Mouse (Mus musculus) myocyte (in vitro differentiated cells): ENCODE measurements around the gene Kcnip1. TPM values are rescaled to one million over a fixed set of nuclear protein-coding genes. Genes with fewer than 3 reads are reported as not detected.

Source experiments
- H3K27me3 ChIP-seq: one replicate; pipeline ENCODE4 v1.6.1; 2011; ENCODE audit not compliant: control insufficient read depth, insufficient read depth, insufficient read length
- H3K36me3 ChIP-seq: one replicate; pipeline ENCODE4 v1.6.1; 2011; ENCODE audit not compliant: control insufficient read depth, insufficient read depth
- H3K4me2 ChIP-seq: one replicate; pipeline ENCODE4 v1.6.1; 2011; ENCODE audit warnings: low read depth, control low read depth
- H3K4me3 ChIP-seq: one replicate; pipeline ENCODE4 v1.5.1; 2011; ENCODE audit warnings: mild to moderate bottlenecking, control low read depth, moderate library complexity
- H3K79me2 ChIP-seq: one replicate; pipeline ENCODE4 v1.6.1; 2011; ENCODE audit not compliant: control insufficient read depth, insufficient read depth
- H3ac ChIP-seq: one replicate; pipeline ENCODE4 v1.6.1; 2011; ENCODE audit not compliant: control insufficient read depth, insufficient read length
- CEBPB ChIP-seq: IDR thresholded peaks from 2 replicates; pipeline ENCODE4 v1.6.1; 2011; ENCODE audit warnings: mild to moderate bottlenecking, moderate library complexity; ENCODE audit not compliant: poor library complexity, insufficient read depth, severe bottlenecking
- E2F4 ChIP-seq: IDR thresholded peaks from one replicate; pipeline ENCODE4 v1.6.1; 2011; ENCODE audit warnings: mild to moderate bottlenecking, control low read depth, moderate library complexity; ENCODE audit not compliant: insufficient read depth
- MAX ChIP-seq: IDR thresholded peaks from one replicate; pipeline ENCODE4 v1.6.1; 2011; ENCODE audit warnings: low read depth, mild to moderate bottlenecking, control low read depth
- MYOD1 ChIP-seq, 3 experiments: IDR thresholded peaks; one replicate each; pipeline ENCODE4 v1.6.1; 2011; ENCODE audit warnings: control low read depth in 2 of 3, low read depth in 2 of 3, mild to moderate bottlenecking in 2 of 3, moderate library complexity in 1 of 3; ENCODE audit not compliant: insufficient read length in 2 of 3, control insufficient read depth in 1 of 3
- MYOG ChIP-seq, 3 experiments: IDR thresholded peaks; one replicate each; pipeline ENCODE4 v1.6.1; 2011; ENCODE audit warnings: control low read depth in 2 of 3, low read depth in 2 of 3, mild to moderate bottlenecking in 2 of 3; ENCODE audit not compliant: insufficient read length in 2 of 3, control insufficient read depth in 1 of 3, insufficient read depth in 1 of 3
- POLR2A ChIP-seq: IDR thresholded peaks from one replicate; pipeline ENCODE4 v1.6.1; 2011; ENCODE audit warnings: low read depth, mild to moderate bottlenecking, control low read depth, moderate library complexity; ENCODE audit not compliant: insufficient read length
- POLR2AphosphoS2 ChIP-seq: IDR thresholded peaks from one replicate; pipeline ENCODE4 v1.6.1; 2011; ENCODE audit warnings: low read depth, control low read depth; ENCODE audit not compliant: insufficient read length
- REST ChIP-seq: IDR thresholded peaks from one replicate; pipeline ENCODE4 v1.6.1; 2011; ENCODE audit warnings: mild to moderate bottlenecking, control low read depth, moderate library complexity; ENCODE audit not compliant: insufficient read depth, insufficient read length
- SRF ChIP-seq: IDR thresholded peaks from one replicate; pipeline ENCODE4 v1.6.1; 2011; ENCODE audit warnings: low read depth; ENCODE audit not compliant: control insufficient read depth, insufficient read length
- TCF12 ChIP-seq: IDR thresholded peaks from one replicate; pipeline ENCODE4 v1.6.1; 2011; ENCODE audit warnings: mild to moderate bottlenecking, control low read depth; ENCODE audit not compliant: poor library complexity, insufficient read depth, severe bottlenecking
- TCF3 ChIP-seq: IDR thresholded peaks from one replicate; pipeline ENCODE4 v1.6.1; 2011; ENCODE audit warnings: low read depth, control low read depth; ENCODE audit not compliant: insufficient read length
- USF1 ChIP-seq: IDR thresholded peaks from one replicate; pipeline ENCODE4 v1.6.1; 2011; ENCODE audit warnings: low read depth, mild to moderate bottlenecking, control low read depth, moderate library complexity
- polyA plus RNA-seq: library from polyadenylated mRNA; unstranded; fragments of >200 nt; fragmentation: generic; extraction: Trizol; gene quantifications from one replicate; pipeline ENCODE4 v1.2.1, GENCODE M21; 2012; ENCODE audit warnings: missing spikeins

Gene Kcnip1
- polyA plus RNA-seq, 1 experiment, result not detected

DNA sequence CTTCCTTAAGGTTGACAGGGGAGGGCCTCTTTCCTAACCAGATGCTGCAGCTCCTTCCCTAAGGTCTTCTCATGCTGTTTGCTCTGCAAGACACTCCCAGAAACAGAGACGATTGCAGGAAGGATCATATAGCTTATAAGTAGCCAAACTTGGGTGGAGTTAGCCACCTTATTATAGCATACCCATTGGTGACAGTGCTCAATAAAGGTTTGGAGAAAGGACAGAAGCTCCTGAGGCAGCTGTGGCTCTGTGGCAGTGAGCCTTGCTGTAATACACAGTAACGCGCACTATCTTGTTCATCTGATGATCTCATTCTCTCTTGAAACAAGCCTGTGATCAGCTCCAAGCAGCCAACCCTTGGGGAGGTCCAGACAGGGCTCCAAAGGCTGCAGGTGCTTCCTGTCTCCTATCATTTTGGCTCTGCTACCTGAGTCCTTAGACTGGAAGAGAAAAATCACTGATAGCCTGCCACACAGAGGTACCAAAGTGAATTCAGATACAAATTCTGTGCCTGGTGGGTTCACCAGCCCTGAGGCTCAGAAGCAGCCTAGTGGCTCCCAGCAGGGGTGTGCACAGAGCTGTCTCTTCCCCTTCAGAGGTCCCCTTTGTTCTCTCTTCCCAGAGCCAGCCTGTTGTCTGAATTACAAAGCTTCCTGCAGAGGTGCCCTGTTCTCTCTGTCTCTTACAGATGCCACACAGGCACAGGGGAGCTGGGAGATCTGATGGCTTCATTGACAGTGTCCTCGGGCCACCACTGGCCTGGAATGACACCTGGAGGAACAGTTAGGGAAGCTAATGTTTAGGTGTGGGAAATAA lies 84.4 kb downstream of the Kcnip1 start:
- Histone ChIP-seq H3K27me3 (no peaks in the 10 kb centered on the region), H3ac (no peak overlapping the region), H3K79me2 (no peaks in the 10 kb centered on the region), H3K4me3 (no peak overlapping the region), H3K4me2 (no peak overlapping the region), H3K36me3 (no peaks in the 10 kb centered on the region)
- TF ChIP-seq REST, result no peak
- no peak for TF ChIP-seq E2F4
- no peak for TF ChIP-seq USF1
- TF ChIP-seq CEBPB, result no peak
- TF ChIP-seq TCF12, result no peak
- no peak for TF ChIP-seq SRF
- TF ChIP-seq MAX, result no peak
- no peak for TF ChIP-seq POLR2AphosphoS2

DNA sequence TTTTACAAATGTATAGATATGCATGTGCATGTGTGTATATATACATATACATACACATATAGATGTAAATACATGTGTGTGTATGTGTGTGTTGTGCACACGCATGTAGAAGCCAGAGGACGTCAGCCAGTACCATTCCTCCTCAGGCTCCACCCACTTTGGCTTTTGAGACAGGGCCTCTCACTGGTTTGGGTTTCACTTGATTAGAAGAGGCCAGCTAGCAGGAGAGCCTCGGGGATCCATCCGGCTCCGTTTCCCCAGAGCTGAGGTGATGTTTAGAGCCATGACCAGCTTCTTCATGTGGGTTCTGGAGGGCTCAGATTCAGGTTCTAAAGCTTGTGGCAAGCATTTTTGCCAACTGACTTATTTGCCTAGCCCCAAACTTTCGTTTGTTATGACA lies 89.5 kb downstream of the Kcnip1 start:
- TF ChIP-seq REST (no peak), MYOD1 (IDR thresholded peaks at IDR 0.05; ENCODE audit: control insufficient read depth in 1 of 3, insufficient read length in 2 of 3, low read depth in 2 of 3) (no peak), TCF12 (no peak), POLR2A (no peak), E2F4 (no peak), POLR2AphosphoS2 (no peak), TCF3 (no peak), USF1 (no peak), CEBPB (no peak), SRF (no peak), MYOG (IDR thresholded peaks at IDR 0.05; ENCODE audit: control insufficient read depth in 1 of 3, insufficient read depth in 1 of 3, insufficient read length in 2 of 3, low read depth in 2 of 3) (no peak), MAX (no peak)
- H3K27me3 ChIP-seq, result no peaks in the 10 kb centered on the region
- H3K4me3 ChIP-seq, result no peak overlapping the region
- H3K4me2 ChIP-seq, result no peak overlapping the region
- H3ac ChIP-seq, result no peak overlapping the region
- H3K79me2 ChIP-seq, result no peaks in the 10 kb centered on the region
- no peaks in the 10 kb centered on the region for H3K36me3 ChIP-seq

DNA sequence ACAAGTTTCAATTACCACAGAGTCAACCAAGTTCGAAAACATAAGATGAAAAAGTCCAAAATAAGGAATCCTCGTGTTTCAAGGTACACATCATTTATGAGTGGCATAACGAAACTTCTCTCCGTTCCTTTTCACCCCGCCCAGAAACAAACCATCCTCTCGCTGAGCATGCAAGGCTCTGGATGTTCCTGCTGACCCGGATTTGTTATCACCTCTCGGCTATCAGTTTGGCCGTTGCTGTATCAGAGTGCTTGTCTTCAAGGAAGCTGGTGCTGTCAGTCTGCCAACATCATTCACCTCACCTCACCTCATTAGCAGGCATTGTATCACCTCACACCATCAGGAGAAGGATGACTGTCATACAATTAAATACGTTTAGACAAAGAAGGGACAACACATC lies 90.6 kb downstream of the Kcnip1 start:
- Histone ChIP-seq H3K4me2 (no peak overlapping the region), H3K4me3 (no peak overlapping the region), H3ac (no peak overlapping the region), H3K79me2 (no peaks in the 10 kb centered on the region), H3K36me3 (no peaks in the 10 kb centered on the region), H3K27me3 (no peaks in the 10 kb centered on the region)
- TF ChIP-seq POLR2AphosphoS2 (no peak), TCF12 (no peak), TCF3 (no peak), POLR2A (no peak), SRF (no peak), USF1 (no peak), CEBPB (no peak), MAX (no peak), MYOG (IDR thresholded peaks at IDR 0.05; ENCODE audit: control insufficient read depth in 1 of 3, insufficient read depth in 1 of 3, insufficient read length in 2 of 3, low read depth in 2 of 3) (no peak), E2F4 (no peak), REST (no peak), MYOD1 (IDR thresholded peaks at IDR 0.05; ENCODE audit: control insufficient read depth in 1 of 3, insufficient read length in 2 of 3, low read depth in 2 of 3) (no peak)

DNA sequence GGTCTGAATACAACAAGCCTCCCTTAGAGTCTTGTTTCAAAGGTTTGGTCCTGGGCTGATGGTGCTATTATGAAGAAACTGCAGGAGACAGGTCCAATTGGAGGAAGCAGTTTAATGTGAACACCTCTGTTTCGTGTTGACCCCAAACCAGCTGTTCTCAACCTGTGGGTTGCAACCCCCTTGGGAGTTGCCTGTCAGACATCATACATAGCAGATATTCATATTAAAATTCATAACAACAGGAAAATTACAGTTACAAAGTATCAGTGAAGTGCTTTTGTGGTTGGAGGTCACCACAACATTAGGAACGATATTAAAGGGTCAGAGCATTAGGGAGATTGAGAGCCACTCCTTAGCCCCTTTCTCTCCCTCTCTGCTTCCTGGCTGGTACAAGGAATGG lies 91.2 kb downstream of the Kcnip1 start:
- TF ChIP-seq REST (no peak), E2F4 (no peak), CEBPB (no peak), MYOG (IDR thresholded peaks at IDR 0.05; ENCODE audit: control insufficient read depth in 1 of 3, insufficient read depth in 1 of 3, insufficient read length in 2 of 3, low read depth in 2 of 3) (no peak), MAX (no peak), MYOD1 (IDR thresholded peaks at IDR 0.05; ENCODE audit: control insufficient read depth in 1 of 3, insufficient read length in 2 of 3, low read depth in 2 of 3) (no peak), POLR2A (no peak), POLR2AphosphoS2 (no peak), SRF (no peak), USF1 (no peak), TCF3 (no peak), TCF12 (no peak)
- H3K27me3 ChIP-seq, result no peaks in the 10 kb centered on the region
- no peaks in the 10 kb centered on the region for H3K79me2 ChIP-seq
- no peak overlapping the region for H3ac ChIP-seq
- no peak overlapping the region for H3K4me3 ChIP-seq
- H3K36me3 ChIP-seq, result no peaks in the 10 kb centered on the region
- no peak overlapping the region for H3K4me2 ChIP-seq
